Mouse (Mus musculus) adrenal gland, postnatal 10 days (tissue): ENCODE data around the gene Tshz2. TPM values are rescaled to one million over a fixed set of nuclear protein-coding genes. Genes with fewer than 3 reads are reported as not detected.
"Not testable (repeated sequence)": the region's sequence is repeated elsewhere in the genome, so short reads cannot be mapped to it uniquely, and the experiment has no call there.

Source experiments
- DNase-seq: peaks from one replicate; pipeline ENCODE4 v3.0.0; 2021; ENCODE audit warnings: mixed read lengths
- long read RNA-seq, 2 experiments: library from polyadenylated mRNA; stranded (forward); transcript quantifications; one replicate each; pipeline ENCODE4 v2.0.0; 2021
- total RNA-seq, 2 experiments: library from RNA; stranded (reverse); gene quantifications; 2 replicates each; pipeline ENCODE4 v1.2.3; 2021

Gene Tshz2
- total RNA-seq = 10 to 100 TPM; 44.7 to 45.4 TPM
- long read RNA-seq, experiment 1, partial matches to known transcripts = 3 of 35 reads
- long read RNA-seq, experiment 1, other reads (novel, unspliced or antisense) = 30 of 35 reads
- long read RNA-seq, experiment 2, partial matches to known transcripts = 0 of 10 reads
- long read RNA-seq, experiment 2, other reads (novel, unspliced or antisense) = 7 of 10 reads

DNA sequence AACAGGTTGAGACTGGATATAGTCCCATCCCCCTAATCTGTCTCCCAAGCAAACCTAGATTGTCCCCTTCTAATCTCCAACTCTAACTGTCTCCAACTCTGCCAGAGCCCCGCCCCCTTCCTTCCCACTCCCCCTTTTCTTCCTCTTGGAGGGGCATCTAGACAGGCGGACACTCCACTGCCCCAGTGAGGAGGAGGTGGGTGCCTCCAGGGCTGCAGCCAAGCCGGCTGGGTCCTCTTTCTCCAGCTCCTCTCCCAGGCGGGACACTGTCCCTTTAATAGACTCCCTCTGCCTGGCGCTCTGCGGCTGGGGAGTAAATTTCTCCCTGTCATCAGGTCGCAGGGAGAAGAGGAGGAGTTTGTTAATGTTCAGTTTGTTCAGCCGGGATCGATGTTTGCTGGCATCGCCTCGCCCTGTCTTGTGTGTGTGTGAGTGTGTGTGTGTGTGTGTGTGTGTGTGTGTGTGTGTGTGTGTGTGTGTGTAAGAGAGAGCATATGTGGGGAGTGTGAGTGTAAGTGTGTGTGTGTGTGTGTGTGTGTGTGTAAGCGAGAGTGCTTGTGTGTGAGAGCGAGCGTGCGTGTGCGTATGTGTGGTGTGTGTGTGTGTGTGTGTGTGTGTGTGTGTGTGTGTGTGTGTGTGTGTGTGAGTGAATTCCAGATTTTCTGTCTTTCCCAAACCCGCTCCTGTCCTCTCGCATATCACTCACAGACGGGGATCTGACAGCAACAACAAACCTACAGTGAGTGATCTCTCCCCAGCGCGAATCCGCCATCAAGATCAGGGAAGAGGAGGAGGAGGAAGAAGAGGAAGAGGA lies at the start of gene Tshz2:
Gene Tshz2, plus strand, starts transcription at position 676 of the 814 bp plus-strand sequence.
- DNase-seq = peak; percentile 77

DNA sequence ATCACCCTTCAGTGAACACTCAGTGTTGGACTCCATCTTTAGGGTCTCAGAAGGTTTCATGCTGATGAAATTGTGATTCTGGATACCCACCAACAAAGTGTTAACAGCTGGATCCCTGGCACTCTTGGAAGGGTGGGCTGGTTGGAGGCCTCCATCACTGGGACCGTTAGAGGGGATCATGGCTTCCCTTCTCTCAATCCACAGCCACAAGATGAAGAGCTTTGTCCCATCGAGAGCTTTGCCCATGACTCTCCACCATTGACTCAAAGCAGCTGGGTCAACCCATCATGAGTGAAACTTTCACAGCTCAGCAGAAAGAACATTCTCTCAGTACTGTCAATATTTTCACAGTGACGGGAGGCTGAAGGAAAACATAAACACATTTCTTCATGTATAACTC lies 49.3 kb upstream of the Tshz2 start:
- DNase-seq = no peak

- no peak for DNase-seq
Measured at GRCm38 (mm10) chr2:169584745-169585456, 47.9 kb upstream of the Tshz2 start.

DNA sequence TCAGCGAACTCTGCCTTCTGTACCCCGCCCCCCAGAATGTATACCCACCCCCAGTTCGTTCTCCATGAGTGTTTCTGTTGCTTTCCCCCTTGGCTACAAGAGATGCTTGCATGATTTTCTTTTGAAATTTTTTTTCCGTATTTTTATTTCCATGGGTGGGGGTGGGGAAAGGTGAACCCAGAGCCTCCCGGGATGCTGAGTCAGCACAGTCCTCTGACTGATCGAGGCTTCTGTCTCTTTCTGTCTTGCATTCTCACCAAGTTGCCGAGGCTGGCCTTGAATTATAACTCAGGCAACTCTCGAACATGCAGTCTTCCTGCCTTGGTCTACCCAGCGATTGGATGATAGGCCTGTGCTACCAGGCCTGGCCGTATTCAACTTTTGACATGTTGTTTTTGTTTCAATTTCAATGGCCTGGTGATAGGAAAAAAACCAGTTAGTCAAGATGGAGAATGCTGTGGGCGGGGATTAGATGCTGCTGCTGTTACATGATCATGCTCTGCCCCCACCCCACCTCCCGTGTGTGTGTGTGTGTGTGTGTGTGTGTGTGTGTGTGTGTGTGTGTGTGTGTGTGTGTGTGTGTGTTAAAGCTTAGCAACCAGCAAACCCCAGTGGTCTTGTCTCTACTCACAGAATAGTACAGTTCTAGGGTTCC lies 47.1 kb upstream of the Tshz2 start:
- no peak for DNase-seq

GRCm38 (mm10) chr2:169586688-169587087 lies 46.1 kb upstream of the Tshz2 start:
- DNase-seq = no peak

- not testable (repeated sequence) for DNase-seq
Measured at GRCm38 (mm10) chr2:169587645-169588044, 45.2 kb upstream of the Tshz2 start, which contains the start of gene Gm11011. Gene Gm11011 (minus strand): TSS chr2:169587745.

DNA sequence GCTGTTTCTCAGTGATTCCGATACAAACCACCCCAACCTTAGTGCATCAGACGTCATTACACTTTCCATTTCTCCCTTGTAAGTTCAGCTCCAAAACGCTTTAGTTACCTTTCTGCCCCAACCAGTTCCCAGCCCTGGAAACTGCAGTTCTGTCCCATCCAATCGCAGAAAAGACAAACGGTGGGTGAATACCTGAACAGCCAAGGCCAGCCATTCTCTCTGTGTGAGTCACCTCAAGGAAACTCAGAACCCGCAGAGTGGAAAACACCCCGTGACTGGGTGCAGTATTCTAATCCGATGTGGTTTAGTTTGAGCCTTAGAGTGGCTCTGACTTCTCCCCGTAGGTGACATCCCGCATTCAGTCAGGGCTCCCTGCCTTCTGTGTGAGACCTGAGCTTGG lies 43.1 kb upstream of the Tshz2 start:
- no peak for DNase-seq

DNA sequence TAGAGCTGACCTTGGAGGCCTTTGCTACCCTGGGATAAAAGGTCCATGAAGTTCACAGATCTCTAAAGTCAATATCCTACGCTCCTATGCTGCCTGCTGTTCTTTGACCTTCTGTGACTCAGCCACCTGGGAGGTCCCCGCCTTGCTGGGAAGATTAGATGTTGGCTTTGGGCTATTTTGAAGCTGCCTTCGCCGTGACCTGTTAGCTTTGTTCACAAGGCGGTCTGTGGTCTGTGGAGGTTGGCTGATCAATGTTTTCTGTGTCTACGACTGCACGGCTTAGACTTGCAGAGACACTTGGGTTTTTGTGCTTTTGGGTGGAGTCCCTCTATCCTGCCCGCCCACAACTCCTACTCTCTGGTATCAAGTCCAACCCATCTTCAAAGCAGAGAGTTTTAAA lies 42.4 kb upstream of the Tshz2 start:
- DNase-seq = no peak

GRCm38 (mm10) chr2:169593742-169594141 lies 39.1 kb upstream of the Tshz2 start:
- no peak for DNase-seq

DNA sequence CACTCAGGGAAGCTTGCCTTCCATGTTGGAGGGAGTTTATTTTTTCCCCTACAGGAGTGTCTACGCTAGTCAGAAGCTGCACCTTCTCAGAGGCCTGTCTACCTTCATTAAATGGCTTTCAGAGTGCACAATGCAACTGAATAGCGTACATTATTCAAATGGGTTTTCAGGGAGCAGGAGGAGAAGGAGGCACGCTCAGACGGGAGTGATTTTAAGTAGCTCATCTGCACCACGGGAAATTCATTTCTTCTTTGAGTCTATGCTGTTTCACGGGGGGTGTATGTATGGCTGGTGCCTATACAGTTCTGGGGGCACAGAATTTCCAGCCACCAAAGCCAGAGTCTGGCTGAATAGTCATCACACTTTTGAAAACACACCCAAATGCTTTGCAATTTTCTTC lies 35.5 kb upstream of the Tshz2 start:
- DNase-seq = no peak

DNA sequence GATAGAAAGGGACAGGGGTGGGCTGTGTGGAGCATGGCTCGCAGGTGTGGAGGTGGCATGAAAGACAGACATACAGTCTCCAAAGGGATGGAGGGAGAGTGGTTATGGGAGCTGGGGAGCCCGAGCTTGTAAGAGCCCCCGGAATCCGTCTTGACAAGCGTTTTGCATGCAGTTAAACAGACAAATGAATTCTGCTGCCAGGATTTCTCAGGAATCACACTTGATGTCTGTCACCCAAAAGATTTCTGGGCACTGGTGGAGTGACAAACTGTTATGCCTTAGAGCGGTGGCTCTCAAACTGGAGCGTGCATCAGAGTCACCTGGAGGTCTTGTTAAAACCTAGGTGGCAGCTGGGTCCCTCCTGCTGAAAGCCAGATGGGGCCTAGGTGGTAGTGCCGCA lies 34.8 kb upstream of the Tshz2 start:
- DNase-seq = no peak

DNA sequence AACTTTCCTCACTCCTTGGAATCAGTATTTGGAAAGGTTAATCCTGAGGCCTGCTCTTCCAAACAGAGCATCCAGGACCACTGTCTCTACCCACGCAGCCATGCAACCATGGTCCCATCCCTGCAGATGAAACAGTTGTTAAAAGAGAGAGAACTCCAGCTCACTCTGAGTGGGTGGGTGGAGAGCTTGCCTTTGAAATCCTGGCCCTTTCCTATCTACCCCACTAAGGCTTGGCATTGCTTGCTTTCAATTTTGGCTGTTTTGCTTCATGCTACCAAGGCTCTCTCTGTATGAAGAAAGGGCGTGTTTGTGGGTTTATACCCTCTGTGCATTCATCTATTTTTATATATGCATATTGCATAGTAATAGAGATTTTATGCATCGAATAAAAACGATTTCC lies 33.2 kb upstream of the Tshz2 start:
- DNase-seq = no peak

- no peak for DNase-seq
Measured at GRCm38 (mm10) chr2:169600163-169600562, 32.6 kb upstream of the Tshz2 start.

DNA sequence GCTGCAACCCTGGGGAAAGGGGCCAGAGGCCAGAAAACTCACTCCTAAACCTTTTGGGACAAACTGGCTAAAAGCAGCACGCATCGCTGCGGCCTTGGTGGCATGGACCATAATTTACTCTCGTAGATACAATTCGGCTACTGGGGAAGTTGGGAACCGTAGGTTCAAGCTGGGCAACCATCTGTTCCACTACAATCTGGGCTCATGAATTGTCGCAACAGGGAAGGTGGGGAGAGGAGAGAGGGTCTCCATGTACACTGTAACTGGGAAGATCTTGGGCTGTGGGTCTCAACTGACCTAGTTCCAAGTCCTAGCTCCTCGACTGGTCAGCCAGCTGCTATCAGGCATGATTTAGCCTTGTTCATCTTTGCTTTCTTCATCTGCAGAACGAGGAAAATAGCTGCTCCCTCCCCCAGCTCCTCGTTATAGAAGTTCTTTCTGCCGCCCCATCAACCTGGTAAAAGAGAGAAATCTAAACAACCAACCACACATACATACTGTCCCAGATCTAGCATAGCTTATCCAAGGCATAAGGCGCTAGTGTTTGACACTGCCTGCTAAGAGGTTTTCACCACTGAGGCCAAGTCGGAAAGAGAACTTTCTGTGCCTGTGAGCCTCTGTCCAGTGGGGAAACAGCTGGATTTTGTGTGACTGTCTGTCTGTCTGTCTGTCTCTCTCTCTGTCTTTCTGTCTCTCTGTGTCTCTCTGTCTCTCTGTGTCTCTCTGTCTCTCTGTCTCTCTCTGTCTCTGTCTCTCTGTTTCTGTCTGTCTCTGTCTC lies 25.7 kb upstream of the Tshz2 start:
- DNase-seq = no peak

GRCm38 (mm10) chr2:169607787-169608186 lies 25.0 kb upstream of the Tshz2 start:
- DNase-seq = no peak

DNA sequence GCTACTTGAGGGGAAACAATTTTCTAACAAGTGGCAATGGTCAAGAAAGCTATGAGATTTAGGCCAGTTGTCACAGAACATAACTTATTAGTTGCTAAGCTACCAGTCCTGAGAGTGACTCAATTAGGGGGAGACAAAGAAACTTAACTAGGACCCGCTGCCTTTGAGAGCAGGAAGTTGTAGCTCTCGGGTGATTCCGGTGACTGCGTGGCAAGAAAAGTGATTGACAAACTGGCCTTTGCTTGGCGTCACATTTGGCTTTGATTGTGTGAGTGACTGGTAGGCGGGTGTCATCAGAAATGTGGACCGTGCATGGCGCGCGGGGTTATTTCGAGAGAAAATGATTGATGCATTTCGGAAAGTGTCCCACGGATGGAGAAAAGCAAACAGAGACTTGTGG lies 22.9 kb upstream of the Tshz2 start:
- DNase-seq = no peak

GRCm38 (mm10) chr2:169610882-169611281 lies 21.9 kb upstream of the Tshz2 start:
- no peak for DNase-seq

DNA sequence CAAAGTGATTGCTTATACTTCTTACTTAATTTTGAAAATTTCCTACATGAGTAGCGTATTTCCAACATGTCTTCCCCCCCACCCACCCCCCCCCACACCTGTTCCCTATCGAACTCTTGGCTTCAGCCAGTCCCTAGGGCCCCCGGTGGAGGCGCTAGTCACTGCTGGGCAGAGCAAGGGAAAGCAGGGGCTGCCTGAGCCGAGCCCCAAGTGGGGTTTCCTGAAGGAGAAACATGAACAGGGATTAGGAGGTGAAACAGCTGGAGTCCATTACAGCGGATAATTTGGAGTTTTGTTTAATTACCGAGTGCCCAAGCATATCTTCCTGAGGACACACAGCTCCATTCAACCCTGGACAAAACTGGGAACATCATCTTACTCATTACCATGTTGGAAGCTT lies 21.3 kb upstream of the Tshz2 start:
- no peak for DNase-seq

DNA sequence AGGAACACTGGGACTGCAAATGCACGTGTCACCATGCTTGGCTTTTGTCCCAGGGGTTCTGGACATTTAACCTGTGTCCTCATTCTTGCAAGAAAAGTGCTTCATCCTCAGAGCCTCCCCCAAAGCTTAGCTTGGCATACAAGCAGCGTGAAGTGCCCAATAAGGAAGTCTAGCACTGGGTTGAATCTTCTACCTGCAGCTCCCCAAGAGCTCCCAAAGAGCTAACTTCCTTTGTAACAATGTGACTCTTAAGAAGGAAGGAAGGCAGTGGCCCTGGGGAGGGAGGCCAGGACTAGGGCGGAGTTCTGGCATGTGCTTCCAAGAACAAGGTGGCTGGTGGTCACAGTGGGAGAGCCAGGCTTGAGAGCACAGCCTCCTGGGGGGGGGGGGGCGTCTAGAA lies 18.1 kb upstream of the Tshz2 start:
- DNase-seq = no peak

DNA sequence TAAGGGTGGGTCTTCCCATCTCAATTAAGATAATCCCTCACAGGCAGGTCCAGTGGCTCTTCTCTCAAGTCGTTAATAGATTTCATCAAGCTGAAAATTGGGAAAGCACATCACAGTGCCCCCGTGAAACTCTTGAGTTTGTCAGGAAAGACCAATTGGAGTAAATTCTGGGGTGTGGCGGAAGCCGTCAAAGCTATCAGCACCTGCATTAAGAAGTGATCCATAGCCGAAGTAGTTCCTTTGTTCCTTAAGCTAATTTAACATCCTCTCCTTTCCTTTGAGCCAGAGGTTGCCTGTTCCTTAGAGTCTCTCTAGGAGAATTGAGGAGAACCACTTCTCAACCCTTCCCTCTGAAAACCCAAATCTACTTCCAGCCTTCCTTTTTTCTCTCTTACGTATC lies 16.8 kb upstream of the Tshz2 start:
- no peak for DNase-seq

- peak; percentile 36 for DNase-seq
Measured at GRCm38 (mm10) chr2:169621201-169621710, 11.6 kb upstream of the Tshz2 start.

- no peak for DNase-seq
Measured at GRCm38 (mm10) chr2:169630070-169630469, 2.7 kb upstream of the Tshz2 start.
